Mouse (Mus musculus): ENCODE measurements around the gene Pabpc4. TPM values are rescaled to one million over a fixed set of nuclear protein-coding genes. Genes with fewer than 3 reads are reported as not detected.
"Not testable (repeated sequence)": the region's sequence is repeated elsewhere in the genome, so short reads cannot be mapped to it uniquely, and the experiment has no call there.

Pabpc4 gene
- total and polyA plus RNA-seq, 3 experiments: 112 to 1,118 (median 328) TPM

GRCm38 (mm10) chr4:123314497-123314896 lies 52.3 kb downstream of the Pabpc4 start:
- H3K4me1 ChIP-seq (ENCODE audit: insufficient read depth, low read depth, low read length): peaks cover 5% of the 10 kb centered on the region; the same call in 1 of the 2 replicates
- no peak for TF ChIP-seq GATA1 (IDR thresholded peaks at IDR 0.05; ENCODE audit: borderline replicate concordance, low read length)
- no peak for TF ChIP-seq TAL1 (conservative IDR thresholded peaks at IDR 0.05; ENCODE audit: low read depth, low read length)
- TF ChIP-seq GATA2 (IDR thresholded peaks at IDR 0.05; ENCODE audit: borderline replicate concordance, low read depth, low read length): no peak
- no peak for TF ChIP-seq POLR2AphosphoS5 (IDR thresholded peaks at IDR 0.05; ENCODE audit: insufficient replicate concordance, low read depth, low read length)
- no peak for TF ChIP-seq CTCF (IDR thresholded peaks at IDR 0.05; ENCODE audit: low read depth, low read length)
- peaks cover 12% of the 10 kb centered on the region; the same call in 1 of the 2 replicates for H3K27me3 ChIP-seq (ENCODE audit: insufficient read depth, low read length)
- DNase-seq (ENCODE audit: low spot score) (no peak), ATAC-seq (ENCODE audit: extremely low read depth, insufficient number of reproducible peaks, low FRiP score, poor library complexity, severe bottlenecking) (no peak)
- no peak overlapping the region for H3K4me3 ChIP-seq (ENCODE audit: low read depth, low read length)
- no peaks in the 10 kb centered on the region for H3K9me3 ChIP-seq (replicated peaks)
- H3K36me3 ChIP-seq (replicated peaks): peaks cover 3% of the 10 kb centered on the region

DNA sequence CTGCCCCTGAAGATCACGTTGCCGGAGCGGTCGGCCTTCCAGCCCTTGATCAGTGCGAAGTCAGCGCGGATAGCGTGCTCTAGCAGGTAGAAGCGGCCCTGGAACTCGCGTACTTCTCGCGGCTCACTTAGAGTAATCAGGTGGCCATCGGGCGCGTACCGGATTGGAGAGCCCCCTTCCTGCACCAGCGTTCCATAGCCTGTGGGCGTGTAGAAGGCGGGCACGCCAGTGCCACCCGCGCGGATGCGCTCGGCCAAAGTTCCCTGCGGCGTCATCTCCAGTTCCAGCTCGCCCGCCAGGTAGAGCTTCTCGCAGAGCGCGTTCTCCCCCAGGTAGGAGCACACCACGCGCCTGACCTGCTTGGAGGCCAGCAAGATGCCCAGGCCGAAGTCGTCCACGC lies 60.8 kb downstream of the Pabpc4 start:
- DNase-seq (ENCODE audit: low spot score); H3K4me3 ChIP-seq (ENCODE audit: low read depth, low read length); H3K27me3 ChIP-seq (ENCODE audit: insufficient read depth, low read length); H3K36me3 ChIP-seq (replicated peaks); H3K4me1 ChIP-seq (ENCODE audit: insufficient read depth, low read depth, low read length); ATAC-seq (ENCODE audit: extremely low read depth, insufficient number of reproducible peaks, low FRiP score, poor library complexity, severe bottlenecking): not testable (repeated sequence)
- peaks cover 11% of the 10 kb centered on the region for H3K9me3 ChIP-seq (replicated peaks)

DNA sequence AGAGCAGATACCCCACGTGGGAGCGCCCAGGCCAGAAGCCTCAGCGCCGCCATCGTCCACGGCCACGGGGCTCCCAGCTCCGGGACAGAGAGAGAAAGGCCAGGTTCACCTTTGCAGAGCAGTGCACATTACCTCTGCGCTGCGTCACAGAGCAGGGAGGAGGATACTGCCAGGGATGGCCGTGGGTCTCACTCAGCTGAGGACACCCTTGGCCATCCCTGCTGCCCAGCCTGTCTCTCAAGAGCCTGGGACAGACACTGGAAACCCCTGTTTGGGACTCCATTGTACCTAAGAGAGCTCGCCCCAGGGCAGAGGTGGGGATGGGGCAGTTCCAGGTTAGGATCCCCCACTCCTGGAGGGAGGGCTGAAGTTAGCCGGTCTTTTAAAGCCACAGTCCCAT lies 61.4 kb downstream of the Pabpc4 start, which contains the start of gene Oxct2a:
Gene Oxct2a, minus strand, starts transcription at position 101 of the 400 bp plus-strand sequence.
- H3K4me1 ChIP-seq (ENCODE audit: insufficient read depth, low read depth, low read length): no peaks in the 10 kb centered on the region
- DNase-seq (ENCODE audit: low spot score) (no peak), ATAC-seq (ENCODE audit: extremely low read depth, insufficient number of reproducible peaks, low FRiP score, poor library complexity, severe bottlenecking) (no peak)
- H3K27me3 ChIP-seq (ENCODE audit: insufficient read depth, low read length): peaks cover 10% of the 10 kb centered on the region; the same call in 1 of the 2 replicates
- no peak for TF ChIP-seq GATA2 (IDR thresholded peaks at IDR 0.05; ENCODE audit: borderline replicate concordance, low read depth, low read length)
- TF ChIP-seq POLR2AphosphoS5 (IDR thresholded peaks at IDR 0.05; ENCODE audit: insufficient replicate concordance, low read depth, low read length): no peak
- H3K36me3 ChIP-seq (replicated peaks): no peaks in the 10 kb centered on the region
- H3K4me3 ChIP-seq (ENCODE audit: low read depth, low read length): no peak within 1 kb of the TSS
- H3K9me3 ChIP-seq (replicated peaks): peaks cover 11% of the 10 kb centered on the region

DNA sequence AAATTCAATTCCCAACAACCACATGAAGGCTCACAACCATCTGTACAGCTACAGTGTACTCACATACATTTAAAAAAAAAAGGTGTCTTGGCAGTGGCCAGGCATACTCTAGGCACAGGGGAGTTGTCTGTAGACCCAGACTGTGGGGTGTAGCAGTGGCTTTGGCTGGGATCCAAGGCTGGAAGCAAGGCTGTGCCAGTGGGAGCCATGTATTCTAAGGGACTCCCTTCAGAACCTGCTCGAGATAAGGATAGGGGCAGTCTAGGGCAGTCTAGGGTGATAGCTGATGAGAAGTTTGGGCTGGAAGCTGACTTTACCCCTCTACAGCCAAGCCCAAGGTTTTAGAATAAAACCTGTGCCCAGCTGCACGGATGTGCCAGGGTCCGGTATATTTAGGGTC lies 63.9 kb downstream of the Pabpc4 start:
- TF ChIP-seq CTCF (IDR thresholded peaks at IDR 0.05; ENCODE audit: low read depth, low read length) (no peak), GATA2 (IDR thresholded peaks at IDR 0.05; ENCODE audit: borderline replicate concordance, low read depth, low read length) (no peak), TAL1 (conservative IDR thresholded peaks at IDR 0.05; ENCODE audit: low read depth, low read length) (no peak), GATA1 (IDR thresholded peaks at IDR 0.05; ENCODE audit: borderline replicate concordance, low read length) (no peak), POLR2AphosphoS5 (IDR thresholded peaks at IDR 0.05; ENCODE audit: insufficient replicate concordance, low read depth, low read length) (no peak)
- Histone ChIP-seq H3K27me3 (ENCODE audit: insufficient read depth, low read length) (peaks cover 18% of the 10 kb centered on the region), H3K36me3 (replicated peaks) (no peaks in the 10 kb centered on the region), H3K4me3 (ENCODE audit: low read depth, low read length) (no peak overlapping the region), H3K9me3 (replicated peaks) (peaks cover 8% of the 10 kb centered on the region), H3K4me1 (ENCODE audit: insufficient read depth, low read depth, low read length) (no peaks in the 10 kb centered on the region)
- ATAC-seq (ENCODE audit: extremely low read depth, insufficient number of reproducible peaks, low FRiP score, poor library complexity, severe bottlenecking): no peak
- no peak for DNase-seq (ENCODE audit: low spot score)

DNA sequence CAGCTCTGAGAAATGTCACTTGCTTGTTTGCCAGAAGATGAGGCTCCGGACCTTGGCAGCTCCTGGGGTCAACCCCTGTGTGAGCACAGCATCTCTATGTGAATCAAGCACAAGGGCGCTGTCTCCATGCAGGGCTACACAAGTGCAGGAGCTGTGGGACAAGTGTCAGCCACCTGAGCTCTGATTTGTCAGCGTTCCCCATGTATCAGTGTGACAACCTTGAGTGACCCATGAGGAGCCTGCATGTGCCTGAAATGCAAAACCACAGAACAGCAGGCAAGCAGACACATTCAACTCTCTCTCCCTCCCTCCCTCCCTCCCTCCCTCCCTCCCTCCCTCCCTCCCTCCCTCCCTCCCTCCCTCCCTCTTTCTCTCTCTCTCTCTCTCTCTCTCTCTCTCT lies 65.5 kb downstream of the Pabpc4 start:
- Histone ChIP-seq H3K36me3 (replicated peaks) (no peaks in the 10 kb centered on the region), H3K9me3 (replicated peaks) (peaks cover 10% of the 10 kb centered on the region), H3K4me3 (ENCODE audit: low read depth, low read length) (no peak overlapping the region), H3K4me1 (ENCODE audit: insufficient read depth, low read depth, low read length) (no peaks in the 10 kb centered on the region), H3K27me3 (ENCODE audit: insufficient read depth, low read length) (peaks cover 18% of the 10 kb centered on the region)
- ATAC-seq (ENCODE audit: extremely low read depth, insufficient number of reproducible peaks, low FRiP score, poor library complexity, severe bottlenecking) (no peak), DNase-seq (ENCODE audit: low spot score) (no peak)
- no peak for TF ChIP-seq CTCF (IDR thresholded peaks at IDR 0.05; ENCODE audit: low read depth, low read length)
- TF ChIP-seq TAL1 (conservative IDR thresholded peaks at IDR 0.05; ENCODE audit: low read depth, low read length): no peak
- TF ChIP-seq GATA2 (IDR thresholded peaks at IDR 0.05; ENCODE audit: borderline replicate concordance, low read depth, low read length): no peak
- TF ChIP-seq GATA1 (IDR thresholded peaks at IDR 0.05; ENCODE audit: borderline replicate concordance, low read length): no peak
- no peak for TF ChIP-seq POLR2AphosphoS5 (IDR thresholded peaks at IDR 0.05; ENCODE audit: insufficient replicate concordance, low read depth, low read length)

GRCm38 (mm10) chr4:123328946-123329345 lies 66.8 kb downstream of the Pabpc4 start:
- H3K27me3 ChIP-seq (ENCODE audit: insufficient read depth, low read length): peaks cover 18% of the 10 kb centered on the region
- ATAC-seq (ENCODE audit: extremely low read depth, insufficient number of reproducible peaks, low FRiP score, poor library complexity, severe bottlenecking) (no peak), DNase-seq (ENCODE audit: low spot score) (no peak)
- no peak overlapping the region for H3K4me3 ChIP-seq (ENCODE audit: low read depth, low read length)
- no peaks in the 10 kb centered on the region for H3K4me1 ChIP-seq (ENCODE audit: insufficient read depth, low read depth, low read length)
- TF ChIP-seq POLR2AphosphoS5 (IDR thresholded peaks at IDR 0.05; ENCODE audit: insufficient replicate concordance, low read depth, low read length) (no peak), TAL1 (conservative IDR thresholded peaks at IDR 0.05; ENCODE audit: low read depth, low read length) (no peak), GATA2 (IDR thresholded peaks at IDR 0.05; ENCODE audit: borderline replicate concordance, low read depth, low read length) (no peak), CTCF (IDR thresholded peaks at IDR 0.05; ENCODE audit: low read depth, low read length) (no peak), GATA1 (IDR thresholded peaks at IDR 0.05; ENCODE audit: borderline replicate concordance, low read length) (no peak)
- no peaks in the 10 kb centered on the region for H3K36me3 ChIP-seq (replicated peaks)
- H3K9me3 ChIP-seq (replicated peaks): peaks cover 4% of the 10 kb centered on the region

- Histone ChIP-seq H3K27me3 (ENCODE audit: insufficient read depth, low read length) (peaks cover 20% of the 10 kb centered on the region), H3K4me1 (ENCODE audit: insufficient read depth, low read depth, low read length) (no peaks in the 10 kb centered on the region), H3K9me3 (replicated peaks) (peaks cover 4% of the 10 kb centered on the region), H3K36me3 (replicated peaks) (no peaks in the 10 kb centered on the region), H3K4me3 (ENCODE audit: low read depth, low read length) (no peak overlapping the region)
- no peak for DNase-seq (ENCODE audit: low spot score)
- ATAC-seq (ENCODE audit: extremely low read depth, insufficient number of reproducible peaks, low FRiP score, poor library complexity, severe bottlenecking): no peak
- no peak for TF ChIP-seq POLR2AphosphoS5 (IDR thresholded peaks at IDR 0.05; ENCODE audit: insufficient replicate concordance, low read depth, low read length)
- TF ChIP-seq TAL1 (conservative IDR thresholded peaks at IDR 0.05; ENCODE audit: low read depth, low read length): no peak
- no peak for TF ChIP-seq CTCF (IDR thresholded peaks at IDR 0.05; ENCODE audit: low read depth, low read length)
- no peak for TF ChIP-seq GATA1 (IDR thresholded peaks at IDR 0.05; ENCODE audit: borderline replicate concordance, low read length)
- TF ChIP-seq GATA2 (IDR thresholded peaks at IDR 0.05; ENCODE audit: borderline replicate concordance, low read depth, low read length): no peak
Observed at GRCm38 (mm10) chr4:123331326-123331725, 69.2 kb downstream of the Pabpc4 start.

GRCm38 (mm10) chr4:123331961-123332360 lies 69.8 kb downstream of the Pabpc4 start:
- not testable (repeated sequence) for DNase-seq (ENCODE audit: low spot score); H3K4me3 ChIP-seq (ENCODE audit: low read depth, low read length); ATAC-seq (ENCODE audit: extremely low read depth, insufficient number of reproducible peaks, low FRiP score, poor library complexity, severe bottlenecking); H3K4me1 ChIP-seq (ENCODE audit: insufficient read depth, low read depth, low read length); H3K9me3 ChIP-seq (replicated peaks); H3K36me3 ChIP-seq (replicated peaks)
- peaks cover 20% of the 10 kb centered on the region for H3K27me3 ChIP-seq (ENCODE audit: insufficient read depth, low read length)
